Mouse (Mus musculus): Measurements from ENCODE around the gene Hoxb1. TPM values are rescaled to one million over a fixed set of nuclear protein-coding genes. Genes with fewer than 3 reads are reported as not detected.

Gene Hoxb1
- polyA plus RNA-seq, 1 experiment from 2014 or later, result 0.07 TPM

DNA sequence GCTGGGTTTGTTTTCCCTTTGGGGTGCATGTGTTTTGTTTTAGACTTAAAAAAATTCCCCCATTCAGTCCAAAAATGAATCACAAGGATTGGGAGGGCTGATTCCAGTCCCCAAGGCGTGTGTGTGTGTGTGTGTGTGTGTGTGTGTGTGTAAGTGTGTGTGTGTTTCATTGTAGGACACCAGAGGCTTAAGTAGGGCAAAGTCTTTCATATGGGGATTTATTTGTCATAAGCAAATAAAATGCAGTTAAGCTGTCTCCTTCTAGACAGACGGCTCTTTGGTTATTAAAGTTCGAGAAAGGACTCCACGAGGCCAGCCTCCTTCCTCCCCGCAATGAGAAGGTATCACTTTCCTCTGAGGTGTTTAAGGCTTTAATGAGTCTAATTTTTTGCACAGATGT is 43.7 kb upstream of the Hoxb1 start:
- Histone ChIP-seq H3K9ac (ENCODE audit: low read length) (no peak overlapping the region), H3K27me3 (ENCODE audit: control insufficient read depth, insufficient read depth, low read length) (peaks cover 94% of the 10 kb centered on the region), H3K27ac (ENCODE audit: low read length) (no peak overlapping the region), H3K4me1 (ENCODE audit: control insufficient read depth, insufficient read depth, low read length) (no peaks in the 10 kb centered on the region), H3K9me3 (replicated peaks; ENCODE audit: control insufficient read depth, low read length) (no peaks in the 10 kb centered on the region), H3K4me2 (ENCODE audit: low read depth, low read length) (no peak overlapping the region; the same call in 1 of the 2 replicates), H3K4me3 (ENCODE audit: low read length) (no peak overlapping the region), H3K36me3 (ENCODE audit: control insufficient read depth, insufficient read depth) (no peaks in the 10 kb centered on the region)
- WGBS, result 38% methylated on average over 5 of the region's 5 CpGs
- ATAC-seq (replicated peaks; ENCODE audit: extremely low read depth, insufficient read depth, low FRiP score), result no peak

DNA sequence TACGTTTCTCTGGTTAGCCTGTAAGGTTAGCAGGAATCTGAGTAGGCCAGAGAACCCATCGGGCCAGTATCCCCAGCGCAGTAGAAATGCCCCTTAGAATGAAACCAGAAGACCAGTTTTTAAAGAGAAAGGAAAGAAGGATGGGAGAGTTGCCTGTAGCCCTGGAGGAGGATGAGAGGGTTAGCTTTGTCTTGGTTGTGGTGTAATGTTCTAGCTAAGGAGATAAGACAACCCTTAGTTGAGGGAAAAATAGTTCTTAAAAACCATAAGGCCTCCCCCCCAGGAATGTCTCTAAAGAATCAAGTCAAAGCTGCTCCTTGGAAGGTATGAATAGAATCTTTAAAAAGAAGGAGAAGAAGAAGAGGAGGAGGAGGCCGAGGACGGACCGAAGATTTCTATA is 42.8 kb upstream of the Hoxb1 start:
- no peak overlapping the region for H3K4me3 ChIP-seq (ENCODE audit: low read length)
- ATAC-seq (replicated peaks; ENCODE audit: extremely low read depth, insufficient read depth, low FRiP score), result no peak
- H3K4me2 ChIP-seq (ENCODE audit: low read depth, low read length), result no peak overlapping the region
- H3K4me1 ChIP-seq (ENCODE audit: control insufficient read depth, insufficient read depth, low read length), result no peaks in the 10 kb centered on the region
- H3K27ac ChIP-seq (ENCODE audit: low read length), result no peak overlapping the region
- H3K36me3 ChIP-seq (ENCODE audit: control insufficient read depth, insufficient read depth), result no peaks in the 10 kb centered on the region
- H3K9ac ChIP-seq (ENCODE audit: low read length), result no peak overlapping the region
- peaks cover 95% of the 10 kb centered on the region for H3K27me3 ChIP-seq (ENCODE audit: control insufficient read depth, insufficient read depth, low read length)
- 31% methylated on average over 6 of the region's 6 CpGs for WGBS
- no peaks in the 10 kb centered on the region for H3K9me3 ChIP-seq (replicated peaks; ENCODE audit: control insufficient read depth, low read length)

DNA sequence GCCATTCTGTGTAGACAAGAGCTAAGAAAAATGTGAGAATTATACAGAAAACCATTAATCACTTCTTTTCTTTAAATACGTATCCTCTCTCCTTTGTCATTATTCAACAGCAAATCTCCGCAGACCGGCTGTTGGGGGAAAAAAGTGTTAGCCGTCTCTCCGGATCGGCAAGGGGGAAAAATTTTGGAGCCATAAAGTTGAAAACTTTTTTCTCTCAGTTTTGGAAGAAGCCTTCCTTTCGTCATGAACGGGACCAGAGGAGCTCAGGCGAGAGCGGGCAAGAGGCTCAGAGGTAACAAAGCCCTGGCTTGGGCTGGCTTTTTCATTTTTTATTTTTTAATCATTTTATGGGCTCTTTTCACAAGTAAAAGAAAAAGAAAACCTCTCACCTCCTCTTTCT is 42.4 kb upstream of the Hoxb1 start, which contains the start of gene Hoxb3:
Hoxb3 (plus strand) TSS at position 173 of the 400 bp plus-strand sequence.
- 29% methylated on average over 10 of the region's 10 CpGs for WGBS
- Histone ChIP-seq H3K36me3 (ENCODE audit: control insufficient read depth, insufficient read depth) (no peaks in the 10 kb centered on the region), H3K4me2 (ENCODE audit: low read depth, low read length) (no peak within 1 kb of the TSS)

GRCm38 (mm10) chr11:96324125-96324524 is 41.4 kb upstream of the Hoxb1 start:
- H3K9me3 ChIP-seq (replicated peaks; ENCODE audit: control insufficient read depth, low read length), result no peaks in the 10 kb centered on the region
- peaks cover 94% of the 10 kb centered on the region for H3K27me3 ChIP-seq (ENCODE audit: control insufficient read depth, insufficient read depth, low read length)
- H3K27ac ChIP-seq (ENCODE audit: low read length), result no peak overlapping the region
- 11% methylated on average over 5 of the region's 5 CpGs for WGBS
- H3K9ac ChIP-seq (ENCODE audit: low read length), result no peak overlapping the region
- H3K36me3 ChIP-seq (ENCODE audit: control insufficient read depth, insufficient read depth), result no peaks in the 10 kb centered on the region
- H3K4me1 ChIP-seq (ENCODE audit: control insufficient read depth, insufficient read depth, low read length), result no peaks in the 10 kb centered on the region
- ATAC-seq (replicated peaks; ENCODE audit: extremely low read depth, insufficient read depth, low FRiP score), result no peak
- no peak overlapping the region for H3K4me2 ChIP-seq (ENCODE audit: low read depth, low read length)
- no peak overlapping the region for H3K4me3 ChIP-seq (ENCODE audit: low read length)

More for the DNA sequence above, 42.4 kb upstream of the Hoxb1 start, which contains the start of gene Hoxb3:
- Histone ChIP-seq H3K9me3 (replicated peaks; ENCODE audit: control insufficient read depth, low read length) (no peaks in the 10 kb centered on the region), H3K27me3 (ENCODE audit: control insufficient read depth, insufficient read depth, low read length) (peaks cover 95% of the 10 kb centered on the region), H3K4me1 (ENCODE audit: control insufficient read depth, insufficient read depth, low read length) (no peaks in the 10 kb centered on the region), H3K9ac (ENCODE audit: low read length) (no peak within 1 kb of the TSS), H3K27ac (ENCODE audit: low read length) (no peak within 1 kb of the TSS), H3K4me3 (ENCODE audit: low read length) (no peak within 1 kb of the TSS)
- ATAC-seq (replicated peaks; ENCODE audit: extremely low read depth, insufficient read depth, low FRiP score), result no peak

DNA sequence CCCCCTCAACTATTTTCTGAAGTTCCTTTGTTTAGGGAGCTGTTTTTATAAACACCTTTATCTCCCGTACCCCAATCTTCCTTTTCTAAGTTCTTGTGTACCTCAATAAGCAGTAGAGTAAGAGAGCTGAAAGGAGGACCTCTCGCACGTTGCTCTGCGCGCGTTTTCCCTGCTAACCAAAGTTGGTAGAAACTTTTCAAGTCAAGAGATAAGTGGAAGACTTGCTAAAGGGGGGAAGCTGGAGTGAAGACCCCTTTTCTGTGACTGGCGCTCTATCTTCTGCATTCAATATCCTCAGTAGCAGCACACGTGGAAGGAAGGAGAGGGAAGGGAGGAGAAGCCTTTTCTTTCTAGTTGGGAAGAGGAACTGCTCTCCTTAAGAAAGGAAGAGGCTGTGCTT is 40.6 kb upstream of the Hoxb1 start:
- Histone ChIP-seq H3K4me1 (ENCODE audit: control insufficient read depth, insufficient read depth, low read length) (no peaks in the 10 kb centered on the region), H3K27ac (ENCODE audit: low read length) (no peak overlapping the region), H3K36me3 (ENCODE audit: control insufficient read depth, insufficient read depth) (no peaks in the 10 kb centered on the region), H3K9ac (ENCODE audit: low read length) (no peak overlapping the region), H3K27me3 (ENCODE audit: control insufficient read depth, insufficient read depth, low read length) (peaks cover 95% of the 10 kb centered on the region), H3K9me3 (replicated peaks; ENCODE audit: control insufficient read depth, low read length) (no peaks in the 10 kb centered on the region), H3K4me2 (ENCODE audit: low read depth, low read length) (peak overlapping the region; percentile 6; the same call in 1 of the 2 replicates), H3K4me3 (ENCODE audit: low read length) (no peak overlapping the region)
- 20% methylated on average over 8 of the region's 8 CpGs for WGBS
- no peak for ATAC-seq (replicated peaks; ENCODE audit: extremely low read depth, insufficient read depth, low FRiP score)

DNA sequence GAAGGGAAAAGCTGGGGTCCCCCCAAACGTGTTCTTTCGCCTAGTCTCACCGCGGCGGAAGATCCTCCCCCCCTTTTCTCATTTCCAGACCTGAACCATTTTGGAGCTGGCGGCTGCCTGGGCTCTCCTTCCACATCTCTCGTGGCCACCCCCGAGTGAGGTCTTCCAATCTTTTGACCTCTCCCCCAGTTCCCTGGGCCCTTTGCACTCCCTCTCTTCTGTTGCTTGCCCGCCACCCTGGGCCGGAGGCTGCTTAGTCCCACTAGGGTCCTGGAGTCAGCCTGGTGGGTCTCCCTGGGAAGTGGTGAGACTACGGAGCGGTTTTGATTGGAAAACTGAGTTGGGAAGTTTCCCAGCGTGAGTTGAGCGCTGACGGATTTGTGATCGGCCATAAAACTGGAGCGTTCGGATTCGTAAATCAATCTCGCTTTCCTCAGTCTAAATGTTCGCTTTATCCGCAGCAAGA is 39.8 kb upstream of the Hoxb1 start:
- H3K4me2 ChIP-seq (ENCODE audit: low read depth, low read length), result no peak overlapping the region
- peaks cover 97% of the 10 kb centered on the region for H3K27me3 ChIP-seq (ENCODE audit: control insufficient read depth, insufficient read depth, low read length)
- no peaks in the 10 kb centered on the region for H3K9me3 ChIP-seq (replicated peaks; ENCODE audit: control insufficient read depth, low read length)
- no peak overlapping the region for H3K27ac ChIP-seq (ENCODE audit: low read length)
- no peak overlapping the region for H3K9ac ChIP-seq (ENCODE audit: low read length)
- H3K36me3 ChIP-seq (ENCODE audit: control insufficient read depth, insufficient read depth), result no peaks in the 10 kb centered on the region
- ATAC-seq (replicated peaks; ENCODE audit: extremely low read depth, insufficient read depth, low FRiP score), result no peak
- no peak overlapping the region for H3K4me3 ChIP-seq (ENCODE audit: low read length)
- 9% methylated on average over 22 of the region's 22 CpGs for WGBS
- H3K4me1 ChIP-seq (ENCODE audit: control insufficient read depth, insufficient read depth, low read length), result no peaks in the 10 kb centered on the region

GRCm38 (mm10) chr11:96326705-96327104 is 38.8 kb upstream of the Hoxb1 start:
- ATAC-seq (replicated peaks; ENCODE audit: extremely low read depth, insufficient read depth, low FRiP score), result no peak
- Histone ChIP-seq H3K27me3 (ENCODE audit: control insufficient read depth, insufficient read depth, low read length) (peaks cover 97% of the 10 kb centered on the region), H3K4me1 (ENCODE audit: control insufficient read depth, insufficient read depth, low read length) (no peaks in the 10 kb centered on the region), H3K9ac (ENCODE audit: low read length) (no peak overlapping the region), H3K36me3 (ENCODE audit: control insufficient read depth, insufficient read depth) (no peaks in the 10 kb centered on the region), H3K4me3 (ENCODE audit: low read length) (no peak overlapping the region), H3K27ac (ENCODE audit: low read length) (no peak overlapping the region), H3K9me3 (replicated peaks; ENCODE audit: control insufficient read depth, low read length) (no peaks in the 10 kb centered on the region), H3K4me2 (ENCODE audit: low read depth, low read length) (peak overlapping the region; percentile 5; the same call in 1 of the 2 replicates)
- 8% methylated on average over 12 of the region's 12 CpGs for WGBS

DNA sequence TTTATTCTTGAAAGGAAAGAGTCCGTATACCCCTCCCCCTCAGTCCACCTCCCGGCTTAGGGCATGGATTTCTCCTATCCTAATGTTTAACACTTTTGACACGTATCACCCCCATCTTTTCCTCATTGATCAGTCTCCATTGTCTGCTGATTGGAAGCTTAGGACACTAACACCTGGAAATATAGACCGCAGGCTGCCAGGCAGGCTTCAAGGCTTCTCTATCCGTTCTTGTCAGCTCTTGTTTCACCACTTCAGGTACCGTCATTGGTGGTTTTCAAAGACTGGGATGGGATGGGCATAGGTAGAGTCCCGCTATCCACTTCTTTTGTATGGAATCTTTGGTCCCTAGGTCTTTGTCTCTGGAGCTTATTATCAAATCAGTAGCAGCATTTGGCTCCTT is 38.4 kb upstream of the Hoxb1 start:
- H3K27me3 ChIP-seq (ENCODE audit: control insufficient read depth, insufficient read depth, low read length), result peaks cover 97% of the 10 kb centered on the region

DNA sequence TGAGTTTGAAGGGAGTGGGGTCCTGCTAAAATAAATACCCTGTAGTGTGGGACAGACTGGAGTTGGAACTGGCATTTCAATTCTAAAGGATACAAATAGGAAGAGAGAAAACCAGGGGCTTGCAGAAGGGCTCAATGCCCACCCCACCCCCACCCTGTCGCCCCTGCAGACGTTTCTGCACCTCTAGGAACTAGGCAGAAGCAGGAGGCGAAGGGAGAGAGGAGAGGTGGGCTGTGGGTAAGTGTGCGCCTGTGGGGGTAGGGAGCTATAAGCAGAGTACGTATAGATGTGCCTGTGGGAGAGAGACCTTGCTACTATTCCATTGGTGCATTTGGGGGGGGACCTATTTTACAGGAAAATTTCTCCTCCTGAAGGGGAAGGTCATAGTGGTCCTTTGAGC is 37.8 kb upstream of the Hoxb1 start:
- WGBS, result 23% methylated on average over 5 of the region's 5 CpGs
- ATAC-seq (replicated peaks; ENCODE audit: extremely low read depth, insufficient read depth, low FRiP score), result no peak
- Histone ChIP-seq H3K4me1 (ENCODE audit: control insufficient read depth, insufficient read depth, low read length) (no peaks in the 10 kb centered on the region), H3K4me3 (ENCODE audit: low read length) (no peak overlapping the region), H3K27me3 (ENCODE audit: control insufficient read depth, insufficient read depth, low read length) (peaks cover 96% of the 10 kb centered on the region), H3K27ac (ENCODE audit: low read length) (no peak overlapping the region), H3K9me3 (replicated peaks; ENCODE audit: control insufficient read depth, low read length) (no peaks in the 10 kb centered on the region), H3K36me3 (ENCODE audit: control insufficient read depth, insufficient read depth) (no peaks in the 10 kb centered on the region), H3K4me2 (ENCODE audit: low read depth, low read length) (no peak overlapping the region), H3K9ac (ENCODE audit: low read length) (no peak overlapping the region)

More for the DNA sequence above, 38.4 kb upstream of the Hoxb1 start:
- no peaks in the 10 kb centered on the region for H3K4me1 ChIP-seq (ENCODE audit: control insufficient read depth, insufficient read depth, low read length)
- ATAC-seq (replicated peaks; ENCODE audit: extremely low read depth, insufficient read depth, low FRiP score), result no peak
- no peak overlapping the region for H3K4me3 ChIP-seq (ENCODE audit: low read length)
- H3K9me3 ChIP-seq (replicated peaks; ENCODE audit: control insufficient read depth, low read length), result no peaks in the 10 kb centered on the region
- WGBS, result 23% methylated on average over 7 of the region's 7 CpGs
- no peaks in the 10 kb centered on the region for H3K36me3 ChIP-seq (ENCODE audit: control insufficient read depth, insufficient read depth)
- H3K27ac ChIP-seq (ENCODE audit: low read length), result no peak overlapping the region
- no peak overlapping the region for H3K9ac ChIP-seq (ENCODE audit: low read length)
- H3K4me2 ChIP-seq (ENCODE audit: low read depth, low read length), result no peak overlapping the region

Data from heart, embryonic 16.5 days (tissue).